Mouse (Mus musculus) testis, adult 2 months (tissue): ENCODE measurements around the gene C9.

ENCODE experiments used
- CTCF ChIP-seq: fragments of 200-500 bp; IDR thresholded peaks from 2 replicates; pipeline ENCODE4 v1.5.1; 2012; ENCODE audit warnings: low read depth, mild to moderate bottlenecking, inconsistent platforms, low read length, moderate library complexity; ENCODE audit not compliant: control insufficient read depth, insufficient read depth, insufficient replicate concordance
- POLR2A ChIP-seq: fragments of 200-500 bp; IDR thresholded peaks from 2 replicates; pipeline ENCODE4 v1.6.1; 2012; ENCODE audit warnings: low read depth, mild to moderate bottlenecking, inconsistent platforms, low read length, moderate library complexity; ENCODE audit not compliant: control insufficient read depth

DNA sequence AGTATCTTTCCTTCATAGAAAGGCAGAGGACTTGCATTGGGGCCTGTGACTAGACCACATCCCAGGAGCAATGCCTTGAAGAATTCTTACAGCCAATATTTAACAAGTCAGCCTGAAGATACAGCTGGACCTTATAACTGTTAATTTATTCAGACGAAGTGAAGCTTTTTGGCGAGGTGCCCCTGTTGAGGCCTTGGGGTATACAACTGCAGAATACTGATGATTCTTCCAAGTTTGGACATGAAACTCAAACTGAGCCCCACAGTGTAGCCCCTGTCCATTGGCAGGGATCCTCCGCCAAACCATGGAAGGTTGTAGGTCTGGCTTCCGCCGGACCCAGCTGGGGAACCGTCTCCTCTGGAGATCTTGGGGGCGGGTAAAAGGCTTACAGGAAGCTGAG lies 12.7 kb upstream of the C9 start:
- TF ChIP-seq POLR2A, result no peak
- no peak for TF ChIP-seq CTCF
